Mouse (Mus musculus) T-helper 17 cell (primary cell): ENCODE results near the gene Psma3.

Experiments
- in situ Hi-C, 2 experiments: fragments of 300-600 bp; cut with MboI, MseI; formaldehyde crosslinking; loops; 1 replicate in 1 of 2; 2 replicates in 1 of 2; pipeline ENCODE4 v1.15.1; 2025; ENCODE audit warnings: high pct_unique_total_duplicates in 2 of 2

Psma3 gene

DNA sequence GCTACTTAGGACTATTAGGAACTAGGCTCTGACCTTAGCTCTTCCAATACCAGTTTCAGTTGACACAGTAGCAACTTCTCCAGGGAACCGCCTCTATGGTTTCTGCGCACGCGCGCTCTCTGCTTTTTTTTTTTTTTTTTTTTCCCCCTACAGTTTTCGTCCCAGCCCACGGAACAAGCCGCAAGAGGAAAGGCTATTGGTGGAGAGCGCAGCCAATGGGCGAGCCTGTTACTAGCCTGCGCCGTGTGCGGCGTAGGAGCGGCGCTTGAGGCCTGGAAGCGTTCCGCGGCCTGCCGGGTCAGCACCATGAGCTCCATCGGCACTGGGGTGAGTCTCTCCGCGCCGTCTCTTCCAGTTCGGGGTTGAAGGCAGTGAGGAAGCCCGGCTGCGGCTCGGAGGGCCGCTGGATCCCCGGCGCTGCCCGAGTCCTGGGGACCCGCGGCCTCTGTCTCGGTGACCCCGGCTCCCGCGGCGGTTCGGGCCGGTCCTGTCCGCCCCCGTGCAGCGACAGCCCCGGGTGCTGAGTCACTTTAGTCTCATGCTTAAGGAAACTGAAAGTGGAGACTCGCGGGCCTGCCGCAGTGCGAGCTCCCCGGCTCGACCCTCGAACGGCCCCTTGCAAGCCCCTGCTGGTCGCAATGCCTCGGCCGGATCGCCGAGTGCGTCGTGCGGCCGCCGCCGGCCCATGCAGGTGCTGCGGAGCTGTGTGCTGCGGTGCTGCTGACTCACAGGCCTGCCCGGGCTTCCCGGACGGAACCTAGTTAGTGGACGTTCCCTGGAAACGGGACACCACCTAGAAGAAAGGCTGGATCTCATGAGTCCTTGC, at the start of gene Psma3:
Gene Psma3, plus strand, starts transcription at position 181 of the 826 bp plus-strand sequence.
- in situ Hi-C loops = loop anchor here in 1 of 2 experiments (10.0 to 25.0 kb wide), 2 partner anchors 1560 to 1662 kb away; partner anchors contain the start of gene Pcnx4

DNA sequence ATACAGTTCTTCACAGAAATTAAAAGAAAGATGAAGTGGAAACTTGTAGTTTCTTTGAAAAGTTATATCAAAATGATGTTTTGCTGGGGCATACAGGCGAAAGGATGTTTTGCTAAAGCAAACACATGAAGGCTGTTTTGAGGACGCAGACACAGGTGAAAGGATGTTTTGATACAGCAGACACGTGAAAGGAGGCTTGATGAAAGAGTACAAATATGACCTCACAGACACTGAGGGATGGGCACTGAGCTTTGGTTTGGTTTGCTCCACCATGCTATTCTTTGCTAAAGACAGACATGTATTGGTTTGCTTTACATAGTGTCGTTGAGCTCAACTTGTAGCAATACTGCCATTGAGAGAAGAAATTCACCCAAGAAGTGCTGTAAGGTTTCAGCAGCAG, 44.6 kb upstream of the Psma3 start:
- in situ Hi-C loops = no loop called here

DNA sequence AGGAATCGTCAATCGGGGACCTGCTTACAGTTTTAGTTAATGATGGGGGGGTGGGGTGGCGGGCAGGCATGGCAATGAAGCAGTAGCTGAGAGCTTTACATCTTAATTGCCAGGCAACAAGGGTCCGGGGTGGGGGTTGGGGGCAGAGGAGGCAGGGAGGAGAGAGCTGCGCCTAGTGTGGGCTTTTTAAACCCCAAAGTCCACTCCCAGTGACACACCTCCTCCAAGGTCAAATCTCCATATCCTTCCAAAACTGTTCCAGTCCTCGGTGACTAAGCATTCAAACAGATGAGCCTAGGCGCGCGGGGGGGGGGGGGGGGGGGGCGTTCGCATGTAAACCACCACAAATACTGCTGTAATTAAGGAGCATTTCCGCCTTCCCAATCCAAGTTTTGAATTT, 37.3 kb upstream of the Psma3 start:
- in situ Hi-C loops = no loop called here

DNA sequence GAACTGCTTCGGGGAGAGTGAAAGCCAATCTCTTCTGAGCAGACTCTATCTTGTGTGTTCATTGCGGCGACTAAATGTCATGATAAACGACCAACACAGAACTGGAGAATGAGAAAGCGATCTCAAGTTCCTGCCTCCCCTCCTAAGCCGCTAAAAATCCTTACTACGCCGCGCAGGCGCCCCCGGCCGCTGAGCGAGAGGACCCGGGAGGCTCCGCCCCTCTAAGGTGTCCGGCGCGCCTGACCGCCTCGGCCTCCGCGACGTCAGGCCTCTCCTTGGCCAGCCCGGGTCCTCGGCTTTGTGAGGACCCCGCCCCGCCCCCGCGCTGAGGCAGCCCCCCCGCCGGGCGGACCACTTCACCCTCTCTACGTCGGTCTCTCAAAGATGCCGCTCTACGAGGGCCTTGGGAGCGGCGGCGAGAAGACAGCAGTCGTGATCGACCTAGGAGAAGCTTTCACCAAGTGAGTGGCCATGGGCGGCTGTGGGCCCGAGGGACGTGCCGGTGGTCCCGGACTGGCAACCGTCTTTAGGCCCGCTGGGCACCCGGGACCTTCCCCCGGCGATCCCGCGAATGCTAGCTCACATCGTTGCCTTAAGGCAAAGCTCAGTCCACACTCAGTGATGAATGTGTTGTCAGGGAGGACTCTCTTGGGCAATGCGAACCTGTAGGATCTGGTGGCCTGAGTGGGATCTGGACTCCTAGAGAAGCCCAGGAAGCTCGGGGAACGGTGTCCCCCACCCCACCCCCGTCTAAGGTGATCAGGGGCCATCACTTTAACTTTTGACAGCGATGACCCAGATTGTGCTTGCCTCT, 36.6 kb upstream of the Psma3 start, which contains the start of gene Actr10:
Gene Actr10, plus strand, starts transcription at position 287 of the 814 bp plus-strand sequence.
- in situ Hi-C loops = no loop called here

DNA sequence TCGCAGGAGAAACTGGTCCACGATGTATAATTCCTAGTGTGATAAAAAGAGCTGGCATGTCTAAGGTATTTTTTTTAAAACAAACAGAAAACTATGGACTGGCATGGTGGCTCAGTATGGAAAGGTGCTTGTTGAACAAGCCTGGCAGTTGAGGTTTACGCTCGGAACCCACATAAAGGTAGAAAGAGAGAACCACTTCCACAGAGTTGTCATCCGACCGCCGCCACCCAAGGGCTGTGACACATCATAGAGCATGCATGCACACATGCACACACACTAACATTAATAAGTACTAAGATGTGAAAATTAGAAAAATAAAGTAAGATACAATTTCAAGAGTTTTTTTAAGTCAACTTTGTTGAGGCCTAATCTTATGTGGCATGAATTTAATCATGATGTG, 33.6 kb upstream of the Psma3 start:
- in situ Hi-C loops = no loop called here

DNA sequence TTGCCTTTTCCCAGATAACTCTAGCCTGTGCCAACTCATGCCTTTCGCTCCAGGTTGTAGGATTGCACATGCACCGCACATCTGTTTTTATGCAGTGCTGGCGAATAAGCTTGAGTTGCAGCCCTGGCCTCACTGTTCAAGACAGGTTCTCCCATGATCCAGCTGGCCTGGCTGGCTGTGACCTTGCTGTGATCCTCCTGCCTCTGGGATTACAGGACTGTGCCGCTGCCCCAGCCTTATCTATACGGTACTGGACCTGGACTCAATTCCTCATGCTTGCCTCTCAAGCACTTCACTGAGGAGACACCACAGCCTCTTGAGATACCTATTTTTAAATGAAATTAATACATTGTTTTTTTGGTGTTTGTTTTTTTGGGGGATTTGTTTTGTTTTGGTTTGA, 30.2 kb upstream of the Psma3 start:
- in situ Hi-C loops = no loop called here

DNA sequence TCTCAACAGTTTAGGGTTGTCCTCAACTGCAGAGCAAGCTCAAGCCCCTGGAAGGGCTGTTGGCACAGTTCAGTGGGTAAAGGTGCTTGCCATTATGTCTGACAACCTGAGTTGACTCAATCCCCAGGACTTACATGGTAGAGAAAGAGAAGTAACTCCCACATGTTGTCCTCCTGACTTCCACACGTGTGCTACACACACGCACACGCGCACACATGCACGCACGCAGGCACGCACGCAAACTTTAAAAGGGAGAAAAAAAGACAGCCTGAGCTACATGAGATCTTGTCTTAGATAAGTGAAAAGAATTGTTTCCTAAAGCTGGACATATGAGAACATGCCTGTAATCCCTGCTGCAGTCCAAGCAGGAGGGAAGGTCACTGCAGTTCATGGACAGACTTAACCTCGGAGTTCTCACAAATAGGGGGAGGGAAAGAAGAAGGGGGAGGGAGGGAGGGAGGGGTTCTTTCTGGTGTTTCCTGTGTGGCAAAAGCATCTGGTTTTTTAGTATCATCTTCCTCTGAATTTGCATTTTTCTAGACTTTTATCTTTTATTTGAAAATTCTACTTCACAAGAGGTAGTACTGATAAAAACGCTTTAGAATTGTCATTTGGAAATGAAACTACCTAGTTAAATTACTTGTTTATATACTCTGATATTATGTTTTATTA, 27.7 kb upstream of the Psma3 start:
- in situ Hi-C loops = no loop called here

DNA sequence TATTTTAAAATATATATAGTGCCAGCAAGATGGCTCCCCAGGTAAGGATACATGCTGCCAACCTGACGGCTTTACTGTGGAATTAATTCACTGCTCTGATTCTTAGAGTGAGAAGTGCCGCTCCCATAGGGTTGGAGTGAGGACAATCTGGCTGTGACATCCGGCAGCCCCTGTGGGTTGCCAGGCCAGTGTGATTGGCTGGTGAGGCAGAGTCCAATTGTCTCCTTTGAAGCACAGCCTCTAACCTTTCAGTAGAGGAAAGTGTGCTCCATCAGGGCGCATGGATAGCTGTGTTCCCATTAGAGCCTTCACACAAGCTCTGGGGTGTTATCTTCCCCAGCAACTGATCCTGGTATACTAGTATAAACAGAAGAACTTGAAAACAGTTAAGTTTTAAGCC, 15.8 kb upstream of the Psma3 start:
- in situ Hi-C loops = loop anchor here in 1 of 2 experiments (25.0 kb wide), 1 partner anchor 1646 kb away; no protein-coding TSS in a partner anchor

DNA sequence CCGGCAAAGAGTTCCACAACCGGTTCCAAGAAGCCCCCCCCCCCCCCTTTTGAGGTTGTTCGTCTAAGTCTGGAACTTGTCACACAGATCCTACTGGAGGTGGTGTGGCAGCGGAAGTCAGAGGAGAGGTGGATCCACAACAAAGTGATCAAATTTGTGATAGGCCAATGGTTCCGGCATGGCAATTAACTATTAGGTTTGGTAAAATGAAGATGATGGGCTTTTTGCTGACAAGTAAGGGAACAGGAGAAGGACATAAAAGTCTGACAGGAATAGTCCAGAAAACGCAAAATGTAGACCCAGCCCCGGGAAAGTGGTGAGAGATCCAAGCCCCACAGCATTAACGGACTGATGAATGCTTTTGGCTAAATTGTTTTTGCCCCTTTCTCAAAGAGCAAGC, 6.8 kb upstream of the Psma3 start:
- in situ Hi-C loops = loop anchor here in 1 of 2 experiments (25.0 kb wide), 1 partner anchor 1655 kb away; no protein-coding TSS in a partner anchor

DNA sequence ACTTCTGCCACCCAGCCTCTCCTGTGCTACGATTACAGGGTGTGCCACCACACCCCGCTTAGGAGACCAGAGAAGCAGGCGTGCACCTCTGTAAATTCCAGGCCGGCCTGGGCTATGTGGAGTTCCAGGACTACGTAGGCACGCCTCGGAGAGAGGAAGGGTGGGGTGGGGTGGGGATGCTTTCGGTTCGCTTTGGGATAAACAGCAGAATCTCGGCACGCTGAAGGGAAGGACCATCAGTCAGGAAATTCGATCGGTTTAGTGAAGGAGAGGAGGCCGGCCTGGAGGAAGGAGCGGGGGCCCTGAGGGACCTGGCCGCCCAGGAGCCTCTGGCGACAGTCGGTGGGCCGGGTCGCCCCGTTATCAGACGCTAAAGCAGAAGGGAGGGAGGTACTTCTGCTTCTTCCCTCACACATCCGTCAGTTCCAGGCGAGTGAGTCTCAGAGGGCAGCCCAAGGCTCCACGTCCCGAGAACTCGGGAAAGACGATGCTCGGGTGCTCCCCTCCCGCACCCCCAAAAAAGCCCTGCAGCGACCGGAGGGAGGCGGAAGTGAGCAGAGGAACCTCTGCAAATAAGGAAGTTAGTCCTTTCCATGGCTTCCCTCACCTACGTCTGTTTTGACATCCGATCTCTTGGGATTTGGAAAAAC, 6.2 kb upstream of the Psma3 start:
- in situ Hi-C loops = loop anchor here in 1 of 2 experiments (25.0 kb wide), 1 partner anchor 1656 kb away; no protein-coding TSS in a partner anchor

DNA sequence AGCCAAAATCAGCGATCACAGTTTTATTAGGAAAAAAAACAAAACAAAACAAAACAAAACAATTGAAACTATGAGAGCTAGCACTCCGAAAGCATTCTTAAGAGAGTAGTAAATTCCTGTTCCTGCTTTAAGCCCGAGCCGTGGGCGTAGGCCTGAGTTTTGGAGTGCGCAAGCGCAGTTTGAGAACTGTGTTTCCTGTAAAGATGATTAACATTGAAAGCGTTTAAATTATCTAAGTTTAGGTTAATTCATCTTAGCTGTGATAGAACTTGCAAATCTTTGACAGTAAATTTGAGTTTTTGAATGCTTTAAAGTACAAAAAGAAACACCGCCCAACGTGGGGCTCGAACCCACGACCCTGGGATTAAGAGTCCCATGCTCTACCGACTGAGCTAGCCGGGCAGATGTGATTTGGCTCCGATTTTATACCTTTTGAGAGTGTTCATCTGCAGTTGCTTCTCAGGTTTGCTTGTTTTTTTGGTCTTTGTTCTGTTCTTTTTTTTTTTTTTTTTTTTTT, 5.6 kb upstream of the Psma3 start:
- in situ Hi-C loops = loop anchor here in 1 of 2 experiments (25.0 kb wide), 1 partner anchor 1657 kb away; no protein-coding TSS in a partner anchor

DNA sequence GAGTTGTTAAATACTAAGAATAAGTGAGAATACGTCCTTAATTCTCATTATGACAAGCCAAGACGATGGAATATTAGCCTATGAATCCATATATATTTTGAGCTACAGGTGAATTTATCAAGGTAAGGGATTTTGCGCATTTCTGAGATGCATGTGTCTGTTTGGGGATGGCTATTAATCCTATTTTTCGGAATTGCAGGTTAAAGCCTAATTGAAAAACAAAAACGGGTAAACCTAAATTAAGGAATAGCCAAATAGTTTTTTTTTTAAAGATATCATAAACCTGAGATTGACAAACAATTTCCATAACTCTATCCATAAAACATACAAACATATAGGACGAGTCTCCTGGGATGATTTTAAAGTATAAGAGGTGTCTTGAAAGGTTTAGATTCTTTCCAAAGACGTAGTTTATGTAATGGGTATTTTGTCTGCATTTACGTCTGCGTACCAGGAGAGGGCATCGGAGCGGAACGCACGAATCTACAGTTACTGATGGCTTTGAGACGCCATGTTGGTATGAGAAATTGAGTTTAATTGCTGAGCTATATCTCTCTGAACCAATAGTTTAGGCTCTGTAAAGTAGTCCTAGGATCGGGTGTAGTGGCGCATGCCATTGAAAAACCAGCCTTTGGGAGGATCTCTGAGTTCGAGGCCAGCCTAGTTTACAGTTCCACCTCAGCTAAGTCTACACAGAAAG, 4.8 kb upstream of the Psma3 start:
- in situ Hi-C loops = loop anchor here in 1 of 2 experiments (10.0 to 25.0 kb wide), 2 partner anchors 1565 to 1657 kb away; partner anchors contain the start of gene Pcnx4

DNA sequence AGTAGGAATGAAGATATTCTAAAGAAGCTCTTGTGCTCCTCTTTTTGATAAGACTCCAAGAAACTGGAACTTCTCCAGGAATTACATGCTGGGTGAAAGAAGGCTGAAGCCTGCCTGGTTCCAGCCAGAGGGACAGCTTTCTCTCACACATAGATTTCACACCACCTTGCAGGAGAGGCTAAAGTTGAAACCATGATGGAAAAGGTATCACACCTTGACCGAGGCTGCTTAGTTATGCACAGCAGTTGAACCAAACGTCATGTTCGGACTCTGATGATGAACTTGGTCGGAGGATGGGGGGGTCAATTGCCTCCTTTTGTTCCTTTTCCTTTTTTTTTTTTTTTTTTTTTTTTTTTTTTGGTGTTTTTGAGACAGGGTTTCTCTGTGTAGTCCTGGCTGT, 590 bp upstream of the Psma3 start:
- in situ Hi-C loops = loop anchor here in 1 of 2 experiments (10.0 to 25.0 kb wide), 2 partner anchors 1561 to 1662 kb away; partner anchors contain the start of gene Pcnx4

DNA sequence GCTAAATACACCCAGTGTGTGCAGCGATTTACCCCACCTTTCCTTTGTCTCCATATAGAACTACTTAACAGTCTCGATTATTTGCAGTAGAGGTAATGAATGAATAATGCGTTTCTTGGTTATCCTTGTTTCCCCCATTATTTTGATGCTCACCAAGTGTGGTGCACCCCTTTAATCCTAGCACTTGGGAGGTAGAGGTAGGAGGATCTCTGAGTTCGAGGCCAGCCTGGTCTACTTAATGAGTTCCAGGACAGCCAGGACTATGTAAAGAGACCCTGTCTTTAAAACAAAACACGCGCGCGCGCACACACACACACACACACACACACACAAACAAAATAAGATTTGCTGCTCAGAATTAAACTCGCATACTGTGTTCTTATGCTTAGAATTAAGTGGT, 985 bp downstream of the Psma3 start:
- in situ Hi-C loops = loop anchor here in 1 of 2 experiments (10.0 kb wide), 1 partner anchor 1559 kb away; the partner anchor contains the start of gene Pcnx4

DNA sequence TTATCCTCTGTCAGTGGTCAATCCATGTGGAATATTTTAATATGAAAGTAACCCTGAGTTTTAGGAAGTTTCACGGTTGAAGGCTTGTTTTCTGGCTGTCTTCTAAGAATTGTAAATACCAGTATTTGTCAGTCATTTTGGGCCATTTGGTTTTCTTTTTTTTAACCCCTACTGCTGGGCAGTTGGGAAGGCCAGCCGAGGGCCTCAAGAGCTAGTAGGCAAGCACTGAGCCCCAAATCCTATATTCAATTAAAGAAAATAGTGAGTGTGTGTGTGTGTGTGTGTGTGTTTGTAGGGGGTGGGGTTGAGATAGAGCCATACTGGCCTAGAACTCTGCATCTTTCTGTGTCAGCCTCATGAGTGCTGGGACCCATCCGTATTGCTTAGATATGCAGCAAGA, 1.5 kb downstream of the Psma3 start:
- in situ Hi-C loops = loop anchor here in 1 of 2 experiments (10.0 kb wide), 1 partner anchor 1559 kb away; the partner anchor contains the start of gene Pcnx4

DNA sequence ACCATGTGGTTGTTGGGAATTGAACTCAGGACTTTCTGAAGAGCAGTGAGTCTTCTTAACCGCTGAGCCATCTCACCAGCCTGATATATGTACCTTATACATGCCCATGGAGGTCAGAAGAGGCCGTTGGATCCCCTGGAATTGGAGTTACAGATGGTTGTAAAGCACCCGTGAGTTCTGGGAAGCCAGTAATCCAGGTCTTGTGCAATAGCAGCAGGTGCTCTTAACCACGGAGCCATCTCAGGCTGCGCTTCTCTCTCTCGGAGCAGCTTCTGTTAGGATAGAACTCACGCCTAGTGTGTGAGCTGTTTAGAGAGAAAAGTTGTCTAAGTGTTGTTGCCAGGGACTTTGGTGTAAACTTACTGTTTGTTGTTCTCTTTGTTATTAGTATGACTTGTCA, 3.9 kb downstream of the Psma3 start:
- in situ Hi-C loops = loop anchor here in 1 of 2 experiments (10.0 kb wide), 1 partner anchor 1556 kb away; the partner anchor contains the start of gene Pcnx4

DNA sequence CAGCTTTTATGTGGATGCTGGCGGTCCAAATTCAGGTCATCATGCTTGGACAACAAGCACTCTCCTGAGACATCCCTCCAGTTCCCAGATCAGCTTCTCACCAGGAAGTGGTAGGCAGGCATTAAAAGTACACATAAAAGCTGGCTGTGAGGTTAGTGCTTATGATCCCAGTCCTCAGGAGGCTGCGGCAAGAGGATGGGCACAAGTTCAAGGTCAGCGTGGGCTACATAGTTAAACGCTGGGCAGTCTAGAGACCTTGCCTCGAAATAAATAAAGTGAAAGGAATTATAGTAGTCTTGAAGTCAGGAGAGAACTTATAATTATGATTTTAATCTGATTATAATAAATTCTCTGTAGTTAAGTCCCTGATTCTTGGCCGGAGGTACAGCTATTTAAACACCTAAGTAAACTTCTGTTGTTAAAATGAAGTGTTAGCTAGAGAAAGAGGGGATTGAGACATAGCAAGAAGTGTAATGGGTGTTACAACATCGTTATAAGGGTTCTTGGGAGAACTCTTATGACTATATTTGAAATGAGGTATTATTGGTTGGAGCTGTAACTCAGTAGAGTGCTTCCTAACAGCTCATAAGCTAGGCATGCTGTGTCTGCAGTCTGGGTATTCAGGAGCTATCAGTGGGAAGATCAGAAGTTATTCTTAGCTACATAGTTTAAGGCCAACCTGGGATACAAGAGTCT, 10.6 kb downstream of the Psma3 start:
- in situ Hi-C loops = loop anchor here (5.0 to 10.0 kb wide), 2 partner anchors 57 to 1650 kb away; no protein-coding TSS in a partner anchor

DNA sequence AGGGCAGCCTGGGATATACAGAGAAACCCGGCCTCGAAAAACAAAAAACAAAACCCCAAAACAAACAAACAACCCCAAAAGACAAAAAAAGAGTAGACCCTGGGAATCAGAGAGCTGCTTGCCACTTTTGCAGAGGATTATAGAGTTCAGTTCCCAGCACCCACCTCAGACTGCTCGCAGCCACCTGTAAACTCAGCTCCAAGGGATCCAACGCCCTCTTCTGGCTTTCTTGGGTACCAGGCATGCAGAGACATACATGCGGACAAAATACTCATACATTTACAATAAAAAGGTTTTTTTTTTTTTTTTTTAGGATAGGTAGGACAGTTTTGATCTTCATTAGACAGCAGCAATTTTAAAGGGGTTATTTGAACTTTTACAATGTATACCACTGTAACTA, 22.8 kb downstream of the Psma3 start:
- in situ Hi-C loops = no loop called here

DNA sequence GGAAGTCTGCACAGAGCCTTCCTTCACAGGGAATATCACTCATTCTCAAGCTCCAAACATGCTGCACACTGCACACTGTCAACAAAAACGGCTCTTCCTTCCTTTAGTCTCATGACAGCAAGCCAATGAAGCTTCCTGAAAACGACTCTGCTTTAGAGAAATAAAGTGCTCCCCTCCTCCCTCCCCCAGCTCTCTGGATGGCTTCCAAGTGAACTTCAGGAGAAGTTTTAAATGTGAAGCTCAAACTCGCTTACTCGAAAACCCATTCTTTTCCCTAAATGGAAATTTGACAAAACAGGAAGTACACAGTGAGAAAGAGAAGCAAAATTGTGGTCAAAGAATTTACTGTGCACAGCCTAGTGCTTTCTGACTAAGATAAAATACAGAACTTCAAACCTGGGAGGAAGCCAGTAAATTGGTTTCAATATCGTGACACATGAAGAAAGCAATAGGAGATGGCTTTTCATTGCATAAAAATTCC, 25.0 kb downstream of the Psma3 start:
- in situ Hi-C loops = no loop called here
